Mouse (Mus musculus) liver, adult 2 months (tissue): ENCODE measurements around the gene Hps3. TPM values are rescaled to one million over a fixed set of nuclear protein-coding genes. Genes with fewer than 3 reads are reported as not detected.

Experiments
- DNase-seq: peaks from one replicate; pipeline ENCODE4 v3.0.0-alpha.2; 2011; ENCODE audit warnings: low read depth, low spot score; ENCODE audit errors: extremely low read depth
- H3K27ac ChIP-seq: fragments of 200-500 bp; replicated peaks from 2 replicates; pipeline ENCODE4 v1.5.1; 2012; ENCODE audit warnings: low read depth, mild to moderate bottlenecking, control low read depth, inconsistent platforms, low read length; ENCODE audit not compliant: insufficient read depth
- H3K27me3 ChIP-seq: fragments of 200-500 bp; 2 replicates; pipeline ENCODE4 v1.6.1; 2012; ENCODE audit warnings: mild to moderate bottlenecking, moderate library complexity, low read length, inconsistent platforms; ENCODE audit not compliant: control insufficient read depth, insufficient read depth
- H3K36me3 ChIP-seq: fragments of 200-500 bp; 2 replicates; pipeline ENCODE4 v1.6.1; 2012; ENCODE audit warnings: low read length, inconsistent platforms; ENCODE audit not compliant: control insufficient read depth, insufficient read depth
- H3K4me1 ChIP-seq: fragments of 200-500 bp; 2 replicates; pipeline ENCODE4 v1.6.1; 2011; ENCODE audit warnings: low read length; ENCODE audit not compliant: control insufficient read depth, insufficient read depth
- H3K4me3 ChIP-seq: fragments of 200-500 bp; 2 replicates; pipeline ENCODE4 v1.5.1; 2011; ENCODE audit warnings: low read depth, mild to moderate bottlenecking, control low read depth, low read length, moderate library complexity; ENCODE audit not compliant: insufficient read depth
- H3K79me2 ChIP-seq: fragments of 200-500 bp; 2 replicates; pipeline ENCODE4 v1.6.1; 2012; ENCODE audit warnings: inconsistent platforms, mild to moderate bottlenecking, low read length, moderate library complexity; ENCODE audit not compliant: control insufficient read depth, insufficient read depth
- H3K9ac ChIP-seq: fragments of 200-500 bp; 2 replicates; pipeline ENCODE4 v1.6.1; 2012; ENCODE audit warnings: low read depth, mild to moderate bottlenecking, control low read depth, inconsistent platforms, low read length
- CTCF ChIP-seq: fragments of 200-500 bp; IDR thresholded peaks from 2 replicates; pipeline ENCODE4 v1.5.1; 2011; ENCODE audit warnings: low read depth, low read length, control low read depth
- POLR2A ChIP-seq: fragments of 200-500 bp; IDR thresholded peaks from 2 replicates; pipeline ENCODE4 v1.6.1; 2011; ENCODE audit warnings: low read length, control low read depth; ENCODE audit not compliant: insufficient read depth; ENCODE audit errors: extremely low read depth
- WGBS: fragments of 180-500 bp; shearing (Covaris S2); methylation state at CpG from one replicate; pipeline ENCODE4 v1.1.7; 2018; 5-methylcytosine and 5-hydroxymethylcytosine counted together
- polyA plus RNA-seq: library from polyadenylated mRNA; depleted of rRNA; stranded (reverse); fragments of >200 nt; gene quantifications from 2 replicates; pipeline ENCODE4 v1.2.3, GENCODE M21; 2012
- total RNA-seq: library from RNA; depleted of rRNA; stranded (reverse); fragments of >200 nt; gene quantifications from 2 replicates; pipeline ENCODE4 v1.2.3, GENCODE M21; 2014

The Hps3 gene
- total and polyA plus RNA-seq, 2 experiments: 8.6 to 11.7 TPM

DNA sequence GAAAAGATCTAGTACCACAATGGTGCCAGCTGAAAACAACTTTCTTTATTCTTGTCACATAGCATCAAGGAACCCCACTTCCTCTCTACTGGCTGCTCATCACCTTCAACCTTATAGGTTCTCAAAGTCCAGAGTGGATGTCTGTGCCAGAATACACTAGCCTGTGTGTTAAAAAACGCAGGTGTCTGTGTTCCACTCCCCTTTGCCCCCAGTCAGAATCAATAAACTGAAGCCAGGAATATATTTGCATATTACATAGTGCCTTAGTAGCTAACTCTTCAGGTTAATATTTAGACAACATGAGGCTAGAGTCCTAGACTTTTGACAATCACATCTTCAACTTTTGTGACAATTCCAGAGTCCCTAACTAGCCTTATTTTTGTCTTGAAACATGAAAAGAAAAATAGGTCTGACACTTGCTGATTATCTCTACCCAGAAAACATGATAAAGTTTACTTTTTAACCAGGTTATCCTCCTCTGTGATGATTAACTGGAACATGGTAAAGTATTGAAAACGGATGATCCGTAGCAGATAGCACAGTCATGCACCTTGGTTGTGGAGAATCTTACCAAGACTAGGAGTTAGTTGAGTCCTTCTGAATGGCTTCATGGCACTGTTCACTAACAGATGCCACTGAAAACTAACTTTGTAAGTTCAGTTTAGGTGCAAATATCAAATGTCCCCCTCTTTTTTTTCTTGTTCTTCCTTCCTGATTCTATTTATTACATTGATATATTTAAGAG lies 72.2 kb downstream of the Hps3 start:
- Histone ChIP-seq H3K4me3 (peak overlapping the region; percentile 2; the same call in 1 of the 2 replicates), H3K4me1 (peaks cover 22% of the 10 kb centered on the region; the same call in 1 of the 2 replicates), H3K27me3 (no peaks in the 10 kb centered on the region), H3K27ac (peak overlapping the region; percentile 75), H3K79me2 (peaks cover 11% of the 10 kb centered on the region; the same call in 1 of the 2 replicates), H3K9ac (peak overlapping the region; percentile 43; the same call in 1 of the 2 replicates), H3K36me3 (peaks cover 27% of the 10 kb centered on the region)
- DNase-seq: peak; percentile 98
- 23% methylated on average over 3 of the region's 3 CpGs for WGBS
- TF ChIP-seq POLR2A: no peak
- TF ChIP-seq CTCF: no peak

DNA sequence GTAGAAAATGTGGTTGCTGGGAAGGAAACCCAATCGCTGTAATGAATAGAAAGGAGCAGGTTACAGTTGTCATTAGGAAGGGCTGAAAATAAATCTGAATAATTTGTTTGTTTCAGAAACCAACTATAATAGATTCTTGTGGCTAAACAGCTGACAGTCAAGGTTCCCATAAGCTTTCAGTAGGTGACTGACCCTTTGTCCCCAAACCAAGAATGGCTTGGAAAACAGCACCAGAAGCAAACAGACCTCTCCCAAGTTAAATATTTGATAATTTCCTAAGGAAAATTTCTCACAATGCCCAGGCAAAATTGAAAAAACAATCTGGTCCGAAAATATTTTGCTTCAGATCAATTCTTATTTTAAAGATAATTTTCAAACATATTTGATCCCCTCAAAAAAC lies 73.8 kb downstream of the Hps3 start:
- Histone ChIP-seq H3K27me3 (no peaks in the 10 kb centered on the region), H3K9ac (peak overlapping the region; percentile 29; the same call in 1 of the 2 replicates), H3K36me3 (peaks cover 20% of the 10 kb centered on the region), H3K79me2 (peaks cover 11% of the 10 kb centered on the region; the same call in 1 of the 2 replicates), H3K4me1 (peaks cover 22% of the 10 kb centered on the region; the same call in 1 of the 2 replicates), H3K4me3 (peak overlapping the region; percentile 64; the same call in 1 of the 2 replicates), H3K27ac (peak overlapping the region; percentile 71)
- WGBS: 13% methylated on average over 2 of the region's 2 CpGs
- peak; percentile 95 for DNase-seq
- TF ChIP-seq CTCF (no peak), POLR2A (no peak)

DNA sequence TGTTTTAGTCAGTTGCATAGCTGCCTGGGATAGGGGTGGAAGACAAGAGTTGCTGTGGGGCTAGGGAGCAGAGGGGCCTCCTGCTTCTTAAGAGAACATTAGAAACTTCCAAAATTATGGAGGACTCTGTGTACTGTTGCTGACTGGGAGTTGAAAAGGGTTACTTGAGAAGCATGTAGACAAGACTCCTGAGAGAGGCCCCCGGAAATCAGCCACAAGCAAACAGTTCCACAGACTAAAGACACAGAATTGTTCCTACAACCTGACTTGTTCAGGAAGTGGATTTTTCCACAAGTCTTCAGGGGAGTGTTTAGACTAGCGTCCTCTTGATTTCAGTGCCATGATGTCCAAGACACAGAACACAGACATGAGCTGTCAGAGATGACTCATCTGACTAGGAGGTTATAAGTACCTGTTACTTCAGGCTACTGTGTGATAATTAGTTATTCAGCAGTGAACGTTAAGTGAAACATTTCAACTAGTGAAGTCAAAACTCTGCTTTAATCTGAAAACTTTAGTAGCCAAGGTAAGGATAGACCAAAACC lies 74.5 kb downstream of the Hps3 start:
- Histone ChIP-seq H3K36me3 (peaks cover 16% of the 10 kb centered on the region), H3K79me2 (peaks cover 11% of the 10 kb centered on the region; the same call in 1 of the 2 replicates), H3K9ac (peak overlapping the region; percentile 94), H3K4me1 (peaks cover 24% of the 10 kb centered on the region; the same call in 1 of the 2 replicates), H3K27me3 (no peaks in the 10 kb centered on the region), H3K4me3 (peak overlapping the region; percentile 64), H3K27ac (peak overlapping the region; percentile 99)
- 18% methylated on average over 3 of the region's 3 CpGs for WGBS
- no peak for TF ChIP-seq POLR2A
- TF ChIP-seq CTCF: no peak
- DNase-seq: peak; percentile 76

DNA sequence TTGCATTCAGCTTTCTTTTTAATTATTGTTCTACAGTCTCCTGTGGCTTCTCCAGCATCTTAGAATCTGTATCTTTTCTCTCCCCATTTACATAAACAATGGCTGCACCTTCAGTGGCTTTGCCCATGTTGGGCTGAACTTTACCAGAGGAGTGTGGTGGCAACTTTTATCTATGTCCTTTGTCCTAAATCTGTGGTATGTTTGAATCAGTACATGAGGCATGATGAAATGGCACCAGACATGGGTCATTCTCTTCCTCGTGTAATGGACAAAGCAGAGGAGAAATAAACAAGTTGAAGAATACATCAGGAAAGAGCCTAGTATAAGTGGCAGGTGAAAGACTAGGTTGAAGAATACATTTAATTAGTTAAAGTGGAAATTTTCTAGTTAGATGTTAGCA lies 76.1 kb downstream of the Hps3 start:
- no peak for TF ChIP-seq POLR2A
- TF ChIP-seq CTCF: no peak
- Histone ChIP-seq H3K9ac (peak overlapping the region; percentile 70), H3K36me3 (peaks cover 4% of the 10 kb centered on the region), H3K4me3 (peak overlapping the region; percentile 64), H3K27ac (peak overlapping the region; percentile 86), H3K27me3 (no peaks in the 10 kb centered on the region), H3K4me1 (peaks cover 21% of the 10 kb centered on the region), H3K79me2 (peaks cover 11% of the 10 kb centered on the region; the same call in 1 of the 2 replicates)
- WGBS: 16% methylated on average over 1 of the region's 1 CpGs
- peak; percentile 74 for DNase-seq

DNA sequence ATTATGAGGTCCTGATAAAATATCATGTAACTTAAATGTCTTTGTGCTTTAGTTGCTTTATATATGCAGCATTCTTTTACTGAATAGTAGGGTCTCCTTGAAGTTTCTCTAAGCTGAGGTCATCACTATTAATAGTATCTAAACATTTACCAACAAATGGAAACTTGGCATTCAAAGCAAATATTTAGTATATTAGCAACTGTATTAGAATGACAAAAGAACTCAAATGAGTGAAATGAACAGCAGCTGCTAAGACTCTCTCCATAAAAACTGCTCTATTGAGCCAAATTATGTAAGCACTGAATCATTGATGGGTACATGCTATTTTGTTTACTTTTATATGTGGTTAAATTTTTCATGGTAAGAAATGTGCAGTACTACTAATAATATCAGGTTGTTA lies 77.1 kb downstream of the Hps3 start:
- H3K4me1 ChIP-seq: peaks cover 21% of the 10 kb centered on the region
- DNase-seq: peak; percentile 51
- no peak overlapping the region for H3K27ac ChIP-seq
- H3K79me2 ChIP-seq: peaks cover 8% of the 10 kb centered on the region; the same call in 1 of the 2 replicates
- H3K4me3 ChIP-seq: peak overlapping the region; percentile 64
- H3K36me3 ChIP-seq: peaks cover 3% of the 10 kb centered on the region; the same call in 1 of the 2 replicates
- H3K9ac ChIP-seq: no peak overlapping the region
- TF ChIP-seq POLR2A: no peak
- no peak for TF ChIP-seq CTCF
- H3K27me3 ChIP-seq: no peaks in the 10 kb centered on the region

DNA sequence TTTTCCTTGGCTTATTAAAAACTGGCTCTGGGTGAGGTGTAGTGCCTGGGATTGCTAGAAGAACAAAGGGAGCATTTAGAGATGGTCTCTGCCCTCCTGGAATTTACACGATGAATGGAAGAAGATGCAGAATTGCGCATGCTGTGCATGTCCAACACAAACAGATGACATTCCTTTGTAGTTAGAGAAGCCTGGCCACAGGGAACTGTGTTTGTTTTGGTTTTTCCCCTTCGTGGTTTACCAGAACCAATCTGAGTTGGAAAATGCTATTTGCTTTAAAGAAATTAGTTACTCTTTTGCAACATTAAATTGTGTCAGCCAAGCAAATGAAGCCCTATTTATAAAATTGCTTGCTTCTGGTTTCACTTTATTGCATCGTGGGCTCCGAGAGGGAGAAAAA lies 78.2 kb downstream of the Hps3 start, which contains the start of gene Cp:
Gene Cp, plus strand, starts transcription at position 170 of the 400 bp plus-strand sequence.
- Histone ChIP-seq H3K9ac (no peak within 1 kb of the TSS), H3K4me3 (peak within 1 kb of the TSS; percentile 64), H3K27me3 (no peaks in the 10 kb centered on the region), H3K27ac (peak within 1 kb of the TSS; percentile 51), H3K79me2 (peaks cover 8% of the 10 kb centered on the region; the same call in 1 of the 2 replicates), H3K4me1 (peaks cover 17% of the 10 kb centered on the region), H3K36me3 (peaks cover 2% of the 10 kb centered on the region; the same call in 1 of the 2 replicates)
- no peak for TF ChIP-seq POLR2A
- no peak for TF ChIP-seq CTCF
- WGBS: 9% methylated on average over 5 of the region's 5 CpGs
- peak; percentile 98 for DNase-seq
